Mouse (Mus musculus): ENCODE measurements at regions not wholly inside any gene's neighbourhood (a gene's known extent, or its start where the extent isn't known, plus 50 kb on each side); places are given as distances from the start of the nearest gene placed in this dataset.

GRCm38 (mm10) chr11:56442381-56442780 is 401.6 kb upstream of the Nmur2 start:
- no peak for DNase-seq (ENCODE audit: low spot score)

- DNase-seq (ENCODE audit: low spot score) = no peak
Measured at GRCm38 (mm10) chr11:56441071-56441470, 400.3 kb upstream of the Nmur2 start.

- no peak for DNase-seq (ENCODE audit: low spot score)
Measured at GRCm38 (mm10) chr11:56431089-56431488, 390.3 kb upstream of the Nmur2 start.

GRCm38 (mm10) chr11:56384761-56385160 is 344.0 kb upstream of the Nmur2 start:
- no peak for DNase-seq (ENCODE audit: low spot score)

- DNase-seq (ENCODE audit: low spot score) = no peak
Measured at GRCm38 (mm10) chr11:56377535-56377934, 336.7 kb upstream of the Nmur2 start.

- DNase-seq (ENCODE audit: low spot score) = peak; percentile 2
Measured at GRCm38 (mm10) chr11:56374329-56374728, 333.5 kb upstream of the Nmur2 start.

GRCm38 (mm10) chr11:56373624-56374023 is 332.8 kb upstream of the Nmur2 start:
- no peak for DNase-seq (ENCODE audit: low spot score)

GRCm38 (mm10) chr11:56357690-56358089 is 316.9 kb upstream of the Nmur2 start:
- no peak for DNase-seq (ENCODE audit: low spot score)

- DNase-seq (ENCODE audit: low spot score) = no peak
Measured at GRCm38 (mm10) chr11:56351798-56352366, 311.1 kb upstream of the Nmur2 start.

- DNase-seq (ENCODE audit: low spot score) = no peak
Measured at GRCm38 (mm10) chr11:56351231-56351630, 310.4 kb upstream of the Nmur2 start.

GRCm38 (mm10) chr11:56349766-56350165 is 309.0 kb upstream of the Nmur2 start:
- no peak for DNase-seq (ENCODE audit: low spot score)

- no peak for DNase-seq (ENCODE audit: low spot score)
Measured at GRCm38 (mm10) chr11:56348408-56348807, 307.6 kb upstream of the Nmur2 start.

GRCm38 (mm10) chr11:56343083-56343482 is 302.3 kb upstream of the Nmur2 start:
- DNase-seq (ENCODE audit: low spot score) = no peak

GRCm38 (mm10) chr11:56341731-56342130 is 300.9 kb upstream of the Nmur2 start:
- DNase-seq (ENCODE audit: low spot score) = no peak

GRCm38 (mm10) chr11:56341040-56341439 is 300.2 kb upstream of the Nmur2 start:
- DNase-seq (ENCODE audit: low spot score) = no peak

- no peak for DNase-seq (ENCODE audit: low spot score)
Measured at GRCm38 (mm10) chr11:56338511-56338910, 297.7 kb upstream of the Nmur2 start.

- DNase-seq (ENCODE audit: low spot score) = no peak
Measured at GRCm38 (mm10) chr11:56335937-56336336, 295.1 kb upstream of the Nmur2 start.

- DNase-seq (ENCODE audit: low spot score) = no peak
Measured at GRCm38 (mm10) chr11:56320293-56320692, 279.5 kb upstream of the Nmur2 start.

- no peak for DNase-seq (ENCODE audit: low spot score)
Measured at GRCm38 (mm10) chr11:56315221-56315987, 274.6 kb upstream of the Nmur2 start.

- DNase-seq (ENCODE audit: low spot score) = no peak
Measured at GRCm38 (mm10) chr11:56309549-56309948, 268.7 kb upstream of the Nmur2 start.

GRCm38 (mm10) chr11:56308383-56309105 is 267.7 kb upstream of the Nmur2 start:
- no peak for DNase-seq (ENCODE audit: low spot score)

- peak; percentile 18 for DNase-seq (ENCODE audit: low spot score)
Measured at GRCm38 (mm10) chr11:56307051-56307450, 266.2 kb upstream of the Nmur2 start.

Data from embryo, embryonic 10.5 days (tissue).